Mouse (Mus musculus) liver, adult 2 months (tissue): ENCODE measurements at regions not wholly inside any gene's neighbourhood (a gene's known extent, or its start where the extent isn't known, plus 50 kb on each side); places are given as distances from the start of the nearest gene placed in this dataset.

Experiments used
- DNase-seq: peaks from one replicate; pipeline ENCODE4 v3.0.0-alpha.2; 2011; ENCODE audit warnings: low read depth, low spot score; ENCODE audit errors: extremely low read depth
- H3K27ac ChIP-seq: fragments of 200-500 bp; replicated peaks from 2 replicates; pipeline ENCODE4 v1.5.1; 2012; ENCODE audit warnings: low read depth, mild to moderate bottlenecking, control low read depth, inconsistent platforms, low read length; ENCODE audit not compliant: insufficient read depth
- H3K27me3 ChIP-seq: fragments of 200-500 bp; 2 replicates; pipeline ENCODE4 v1.6.1; 2012; ENCODE audit warnings: mild to moderate bottlenecking, moderate library complexity, low read length, inconsistent platforms; ENCODE audit not compliant: control insufficient read depth, insufficient read depth
- H3K36me3 ChIP-seq: fragments of 200-500 bp; 2 replicates; pipeline ENCODE4 v1.6.1; 2012; ENCODE audit warnings: low read length, inconsistent platforms; ENCODE audit not compliant: control insufficient read depth, insufficient read depth
- H3K4me1 ChIP-seq: fragments of 200-500 bp; 2 replicates; pipeline ENCODE4 v1.6.1; 2011; ENCODE audit warnings: low read length; ENCODE audit not compliant: control insufficient read depth, insufficient read depth
- H3K4me3 ChIP-seq: fragments of 200-500 bp; 2 replicates; pipeline ENCODE4 v1.5.1; 2011; ENCODE audit warnings: low read depth, mild to moderate bottlenecking, control low read depth, low read length, moderate library complexity; ENCODE audit not compliant: insufficient read depth
- H3K79me2 ChIP-seq: fragments of 200-500 bp; 2 replicates; pipeline ENCODE4 v1.6.1; 2012; ENCODE audit warnings: inconsistent platforms, mild to moderate bottlenecking, low read length, moderate library complexity; ENCODE audit not compliant: control insufficient read depth, insufficient read depth
- H3K9ac ChIP-seq: fragments of 200-500 bp; 2 replicates; pipeline ENCODE4 v1.6.1; 2012; ENCODE audit warnings: low read depth, mild to moderate bottlenecking, control low read depth, inconsistent platforms, low read length
- CTCF ChIP-seq: fragments of 200-500 bp; IDR thresholded peaks from 2 replicates; pipeline ENCODE4 v1.5.1; 2011; ENCODE audit warnings: low read depth, low read length, control low read depth
- POLR2A ChIP-seq: fragments of 200-500 bp; IDR thresholded peaks from 2 replicates; pipeline ENCODE4 v1.6.1; 2011; ENCODE audit warnings: low read length, control low read depth; ENCODE audit not compliant: insufficient read depth; ENCODE audit errors: extremely low read depth
- WGBS: fragments of 180-500 bp; shearing (Covaris S2); methylation state at CpG from one replicate; pipeline ENCODE4 v1.1.7; 2018; 5-methylcytosine and 5-hydroxymethylcytosine counted together

GRCm38 (mm10) chr15:92000086-92000485, 50.9 kb upstream of the Cntn1 start:
- H3K27me3 ChIP-seq, result no peaks in the 10 kb centered on the region
- TF ChIP-seq CTCF (no peak), POLR2A (no peak)
- no peaks in the 10 kb centered on the region for H3K79me2 ChIP-seq
- no peaks in the 10 kb centered on the region for H3K36me3 ChIP-seq
- H3K9ac ChIP-seq, result no peak overlapping the region
- no peak overlapping the region for H3K4me3 ChIP-seq
- H3K27ac ChIP-seq, result no peak overlapping the region
- 73% methylated on average over 6 of the region's 6 CpGs for WGBS
- H3K4me1 ChIP-seq, result no peaks in the 10 kb centered on the region
- DNase-seq, result no peak
